8 mouse cellular contexts compared by ENCODE assay signal in the genomic region with DNA sequence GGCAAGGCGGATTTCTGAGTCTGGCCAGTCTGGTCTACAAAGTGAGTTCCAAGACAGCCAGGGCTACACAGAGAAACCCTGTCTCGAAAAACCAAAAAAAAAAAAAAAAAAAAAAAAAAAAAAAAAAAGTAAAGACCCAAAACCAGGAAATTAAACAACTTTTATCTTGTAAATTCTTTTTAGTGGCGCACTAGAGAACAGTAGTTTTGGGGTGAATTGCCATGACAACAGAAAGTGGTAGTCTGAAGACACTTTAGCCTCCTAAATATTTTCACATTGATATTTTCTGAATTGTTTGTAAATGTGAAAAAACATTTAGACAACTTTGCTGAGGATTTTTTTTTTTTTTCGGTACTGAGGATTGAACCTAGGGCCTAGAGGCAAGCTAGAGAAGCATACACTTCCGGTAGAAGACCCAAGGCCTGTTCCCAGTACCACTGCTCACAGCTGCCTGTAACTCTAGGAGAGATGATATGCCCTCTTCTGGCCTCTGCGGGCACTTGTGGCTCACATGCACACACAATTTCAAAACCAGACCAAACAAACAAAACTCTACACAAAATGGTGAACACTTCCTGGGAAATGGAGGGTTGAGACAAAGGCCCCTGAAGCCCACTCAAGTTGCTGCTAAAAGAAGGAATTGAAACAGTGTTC. TPM values are rescaled to one million over a fixed set of nuclear protein-coding genes. Genes with fewer than 3 reads are reported as not detected.
DNase-seq lines count a peak whose midpoint lies in the region; ATAC-seq lines count a peak whose summit lies in the region.

No protein-coding gene starts in this region.

- H3K4me1 ChIP-seq in kidney, embryonic 15.5 days: peaks cover 15% of the 10 kb centered on the region
- H3K4me1 ChIP-seq in heart, embryonic 16.5 days (ENCODE audit: control insufficient read depth, insufficient read depth, low read length): peaks cover 20% of the 10 kb centered on the region
- H3K4me1 ChIP-seq in midbrain, embryonic 12.5 days: peaks cover 12% of the 10 kb centered on the region

- H3K4me3 ChIP-seq in kidney, embryonic 15.5 days (replicated peaks): peak overlapping the region; percentile 92; the same call in 1 of the 2 replicates
- H3K4me3 ChIP-seq in heart, embryonic 16.5 days (ENCODE audit: low read length): no peak overlapping the region
- H3K4me3 ChIP-seq in midbrain, embryonic 12.5 days: no peak overlapping the region

- peak overlapping the region; percentile 72 for H3K4me2 ChIP-seq in kidney, embryonic 15.5 days
- H3K4me2 ChIP-seq in heart, embryonic 16.5 days (ENCODE audit: low read depth, low read length): peak overlapping the region; percentile 72; the same call in 1 of the 2 replicates
- H3K4me2 ChIP-seq in midbrain, embryonic 12.5 days (replicated peaks): peak overlapping the region; percentile 57

- 83% methylated on average over 6 of the region's 6 CpGs for WGBS in kidney, embryonic 15.5 days
- 80% methylated on average over 6 of the region's 6 CpGs for WGBS in heart, embryonic 16.5 days
- WGBS in midbrain, embryonic 12.5 days: 89% methylated on average over 6 of the region's 6 CpGs

- H3K36me3 ChIP-seq in kidney, embryonic 15.5 days: peaks cover 51% of the 10 kb centered on the region
- H3K36me3 ChIP-seq in heart, embryonic 16.5 days (ENCODE audit: control insufficient read depth, insufficient read depth): peaks cover 20% of the 10 kb centered on the region
- H3K36me3 ChIP-seq in midbrain, embryonic 12.5 days: peaks cover 37% of the 10 kb centered on the region

- no peaks in the 10 kb centered on the region for H3K27me3 ChIP-seq in kidney, embryonic 15.5 days
- H3K27me3 ChIP-seq in heart, embryonic 16.5 days (ENCODE audit: control insufficient read depth, insufficient read depth, low read length): no peaks in the 10 kb centered on the region
- no peaks in the 10 kb centered on the region for H3K27me3 ChIP-seq in midbrain, embryonic 12.5 days

- H3K9me3 ChIP-seq in kidney, embryonic 15.5 days (replicated peaks): no peaks in the 10 kb centered on the region
- no peaks in the 10 kb centered on the region for H3K9me3 ChIP-seq in heart, embryonic 16.5 days (replicated peaks; ENCODE audit: control insufficient read depth, low read length)
- no peaks in the 10 kb centered on the region for H3K9me3 ChIP-seq in midbrain, embryonic 12.5 days

- H3K27ac ChIP-seq in kidney, embryonic 15.5 days: peak overlapping the region; percentile 80
- H3K27ac ChIP-seq in heart, embryonic 16.5 days (ENCODE audit: low read length): peak overlapping the region; percentile 71
- no peak overlapping the region for H3K27ac ChIP-seq in midbrain, embryonic 12.5 days (replicated peaks)

- no peak for ATAC-seq in kidney, embryonic 15.5 days (replicated peaks; ENCODE audit: low FRiP score)
- ATAC-seq in heart, embryonic 16.5 days (replicated peaks; ENCODE audit: extremely low read depth, insufficient read depth, low FRiP score): no peak
- ATAC-seq in midbrain, embryonic 12.5 days (ENCODE audit: low FRiP score, low read depth): no peak

- no peak for DNase-seq in kidney, adult 11 months
- DNase-seq in NIH3T3 (ENCODE audit: low read depth): peak; percentile 33
- DNase-seq in spleen, postnatal 4 days (ENCODE audit: low spot score in 2 of 2): no peak
- no peak for DNase-seq in lung, postnatal 10 days
- no peak for DNase-seq in kidney, postnatal 25 days

- H3K9ac ChIP-seq in kidney, embryonic 15.5 days: no peak overlapping the region
- no peak overlapping the region for H3K9ac ChIP-seq in heart, embryonic 16.5 days (ENCODE audit: low read length)
- no peak overlapping the region for H3K9ac ChIP-seq in midbrain, embryonic 12.5 days (replicated peaks)

RNA-seq across cellular contexts. Expression of gene Rab5b, which starts 1.1 kb away (rescaled TPM):
- polyA plus RNA-seq in kidney, embryonic 15.5 days (2015; fragmentation: Nextera tagmentation; extraction: Ambion mirVana): 71.4 and 72.3 TPM in 2 replicates
- 69.8 and 73.5 TPM in 2 replicates for polyA plus RNA-seq in heart, embryonic 16.5 days (2015; fragmentation: Nextera tagmentation; extraction: Ambion mirVana)
- polyA plus RNA-seq in midbrain, embryonic 12.5 days (2016; fragmentation: Nextera tagmentation; extraction: Ambion mirVana): 96.5 and 102 TPM in 2 replicates

RNA-seq across cellular contexts. Expression of gene Pmel, which starts 6.8 kb away (rescaled TPM):
- 1.2 TPM in 2 replicates for polyA plus RNA-seq in kidney, embryonic 15.5 days (2015; fragmentation: Nextera tagmentation; extraction: Ambion mirVana)
- polyA plus RNA-seq in heart, embryonic 16.5 days (2015; fragmentation: Nextera tagmentation; extraction: Ambion mirVana): 1.7 and 2.8 TPM in 2 replicates
- 0.90 and 1.1 TPM in 2 replicates for polyA plus RNA-seq in midbrain, embryonic 12.5 days (2016; fragmentation: Nextera tagmentation; extraction: Ambion mirVana)

RNA-seq across cellular contexts. Expression of gene Cdk2, which starts 7.6 kb away (rescaled TPM):
- 106 and 107 TPM in 2 replicates for polyA plus RNA-seq in kidney, embryonic 15.5 days (2015; fragmentation: Nextera tagmentation; extraction: Ambion mirVana)
- polyA plus RNA-seq in heart, embryonic 16.5 days (2015; fragmentation: Nextera tagmentation; extraction: Ambion mirVana): 90.7 and 93.6 TPM in 2 replicates
- 76.4 and 85.5 TPM in 2 replicates for polyA plus RNA-seq in midbrain, embryonic 12.5 days (2016; fragmentation: Nextera tagmentation; extraction: Ambion mirVana)

RNA-seq across cellular contexts. Expression of gene Suox, which starts 23.3 kb away (rescaled TPM):
- polyA plus RNA-seq in kidney, embryonic 15.5 days (2015; fragmentation: Nextera tagmentation; extraction: Ambion mirVana): 11.7 and 13.2 TPM in 2 replicates
- polyA plus RNA-seq in heart, embryonic 16.5 days (2015; fragmentation: Nextera tagmentation; extraction: Ambion mirVana): 15.0 and 15.3 TPM in 2 replicates
- 12.5 and 13.6 TPM in 2 replicates for polyA plus RNA-seq in midbrain, embryonic 12.5 days (2016; fragmentation: Nextera tagmentation; extraction: Ambion mirVana)

RNA-seq across cellular contexts. Expression of gene Dgka, which starts 47.5 kb away (rescaled TPM):
- 5.9 and 6.0 TPM in 2 replicates for polyA plus RNA-seq in kidney, embryonic 15.5 days (2015; fragmentation: Nextera tagmentation; extraction: Ambion mirVana)
- 9.5 and 12.3 TPM in 2 replicates for polyA plus RNA-seq in heart, embryonic 16.5 days (2015; fragmentation: Nextera tagmentation; extraction: Ambion mirVana)
- 3.9 and 4.8 TPM in 2 replicates for polyA plus RNA-seq in midbrain, embryonic 12.5 days (2016; fragmentation: Nextera tagmentation; extraction: Ambion mirVana)
